Mouse (Mus musculus) heart, adult 11 months (tissue): Measurements from ENCODE around the gene Tbx2.
A peak's percentile ranks its signal among the peaks of the same experiment; 100 is the strongest.

Source experiments
- DNase-seq: peaks from one replicate; pipeline ENCODE4 v3.0.0; 2022

The Tbx2 gene

DNA sequence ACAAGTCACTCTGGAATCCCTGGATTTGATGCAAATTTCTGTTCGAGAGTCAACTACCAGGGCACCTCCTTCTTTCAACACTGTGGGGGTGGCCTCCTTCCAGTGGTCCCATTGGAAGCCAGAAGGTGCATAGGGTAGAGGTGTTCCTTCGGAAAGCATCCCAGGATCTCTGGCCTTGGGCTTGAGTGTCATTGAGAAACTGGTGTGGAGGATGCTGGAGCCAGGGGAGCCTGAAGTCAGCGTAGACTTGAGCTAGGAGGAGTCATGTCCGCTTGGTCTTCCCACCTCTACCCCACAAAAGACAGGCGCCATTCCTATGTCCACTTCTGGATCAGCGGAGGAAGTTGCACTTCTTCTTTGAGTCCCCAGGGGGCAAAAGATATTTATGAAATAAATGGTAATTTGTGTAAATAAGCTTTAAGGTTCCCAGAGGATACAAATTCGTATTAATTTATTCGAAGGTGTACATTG lies 8.9 kb downstream of the Tbx2 start:
- DNase-seq = peak; percentile 89

DNA sequence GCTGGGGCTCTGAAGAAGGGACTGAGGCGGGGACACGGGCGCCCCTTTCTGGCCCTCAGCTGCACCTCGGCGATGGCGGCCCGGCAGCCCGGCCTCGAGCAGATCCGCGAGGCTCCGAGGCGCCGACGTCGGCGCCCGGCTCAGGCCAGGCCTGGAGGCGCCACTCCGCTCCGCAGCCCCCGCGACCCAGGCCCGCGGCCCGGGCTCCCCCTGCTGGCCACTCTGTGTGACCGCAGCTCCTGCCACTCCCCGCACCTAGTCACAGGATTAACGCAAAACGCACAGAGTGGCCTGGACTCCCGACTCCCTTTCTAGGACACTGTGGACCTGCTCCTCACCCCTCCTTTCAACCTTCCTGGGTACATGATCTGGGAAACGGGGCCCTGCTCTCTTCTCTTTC lies 9.6 kb downstream of the Tbx2 start:
- peak; percentile 96 for DNase-seq

DNA sequence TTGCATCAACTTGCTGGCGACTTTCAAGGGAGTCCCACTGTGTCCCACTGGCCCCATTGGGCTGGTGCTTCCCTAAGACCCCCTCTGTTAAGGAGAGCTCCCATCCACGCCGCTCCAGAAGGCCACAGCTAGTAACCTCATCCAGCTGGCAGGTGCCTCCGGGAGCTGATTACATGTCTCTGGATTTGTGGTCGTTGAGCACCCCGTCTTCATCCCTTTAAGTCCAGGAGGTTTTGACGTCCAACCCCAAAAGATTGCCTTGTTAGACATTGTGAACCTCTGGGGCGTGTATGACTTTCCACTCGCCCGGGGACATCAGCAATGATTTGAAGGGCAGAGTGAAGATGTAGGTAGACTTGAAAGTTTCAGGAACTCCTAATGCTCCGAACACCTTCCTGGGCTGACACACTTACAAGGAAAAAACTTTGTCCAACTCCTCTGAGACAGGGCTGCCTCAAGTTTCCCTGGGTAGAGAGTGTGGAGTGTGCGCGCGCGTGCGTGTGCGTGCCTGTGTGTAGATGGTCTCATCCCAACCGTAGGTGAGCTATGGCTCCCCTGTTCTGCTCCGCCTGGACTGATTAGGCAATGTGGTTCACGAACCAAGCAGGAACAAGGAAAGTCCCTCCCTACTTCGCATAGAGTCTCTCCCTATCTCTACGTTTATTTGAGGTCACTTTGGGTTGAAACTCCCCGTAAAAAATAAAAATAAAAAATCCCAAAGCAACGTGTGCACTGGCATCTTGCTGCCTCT lies 10.4 kb downstream of the Tbx2 start:
- DNase-seq = peak; percentile 95

DNA sequence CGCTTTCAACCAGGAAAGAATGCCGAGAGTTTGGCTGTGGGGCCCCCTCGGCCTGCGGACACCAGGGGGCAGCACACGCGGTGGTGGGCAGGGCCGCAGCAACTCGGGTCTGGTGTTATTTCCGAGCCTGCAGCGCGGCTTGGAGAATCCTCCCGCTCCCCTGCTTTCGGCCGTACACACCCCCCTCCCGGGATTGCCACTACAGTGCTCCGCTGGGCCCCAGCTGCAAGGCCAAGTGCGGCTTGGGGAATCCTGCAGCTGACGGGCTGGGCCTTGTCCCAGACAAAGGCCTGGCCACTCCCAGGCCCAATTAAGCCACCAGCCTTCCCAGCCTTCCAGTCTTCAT lies 11.0 kb downstream of the Tbx2 start:
- DNase-seq = peak; percentile 99

DNA sequence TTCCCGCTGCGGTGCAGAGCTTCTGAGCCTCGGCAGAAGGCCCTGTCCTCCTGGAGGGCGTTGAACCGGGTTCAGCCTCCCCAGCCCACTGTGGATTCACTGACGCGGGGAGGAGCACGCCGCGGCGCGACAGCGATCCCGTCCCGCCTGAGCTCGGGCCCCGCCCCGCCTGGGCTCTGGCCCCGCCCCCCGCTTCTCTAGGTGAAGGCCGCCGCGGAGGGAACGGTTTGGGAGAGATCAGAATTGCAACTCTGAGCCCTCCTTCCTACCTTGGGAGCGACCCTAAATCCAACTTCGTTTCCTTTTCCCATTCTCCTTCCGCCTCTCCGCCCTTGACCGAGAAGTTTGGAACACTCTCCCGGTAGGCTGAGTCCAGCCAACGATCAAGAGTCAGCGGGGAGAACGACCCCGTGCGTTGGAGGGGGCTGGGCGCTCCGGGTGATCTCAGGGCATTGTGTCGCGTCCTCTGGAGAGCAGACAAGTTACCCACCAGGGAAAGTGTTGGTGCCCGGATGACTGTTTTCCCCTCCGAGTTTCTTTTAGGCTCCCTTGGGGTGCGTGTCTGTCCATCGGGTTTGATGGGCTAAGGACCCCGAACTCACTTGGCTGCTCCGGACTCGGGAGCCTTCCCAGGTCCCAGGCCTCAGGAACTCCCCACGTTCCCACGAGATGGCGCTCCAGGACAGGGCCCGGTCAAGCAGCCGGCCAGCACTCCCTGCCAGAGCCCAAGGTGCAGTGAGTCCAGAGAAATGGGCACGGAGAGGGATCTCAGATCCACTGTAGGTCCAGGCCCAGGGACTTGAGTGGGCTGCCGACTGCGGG lies 12.0 kb downstream of the Tbx2 start:
- DNase-seq = peak; percentile 99

DNA sequence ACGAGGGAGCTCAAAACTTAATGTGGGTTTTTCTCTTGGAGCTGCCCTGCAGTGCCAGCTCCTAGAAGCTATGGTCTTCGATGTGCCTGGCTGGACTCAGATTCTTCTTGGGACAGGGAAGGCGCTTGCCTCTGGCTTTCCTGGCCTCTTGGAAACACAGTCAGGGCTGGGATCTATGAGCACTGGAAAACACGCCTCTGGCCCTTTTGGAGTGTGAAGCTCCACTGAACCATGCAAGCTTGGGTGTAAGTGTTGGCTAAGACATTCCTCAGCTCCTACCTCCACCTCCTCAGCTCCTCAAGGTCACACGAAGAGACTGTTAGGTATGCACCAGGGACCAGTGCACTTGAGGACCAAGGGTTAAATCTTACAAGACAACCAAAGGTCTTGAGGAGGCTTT lies 12.6 kb downstream of the Tbx2 start:
- DNase-seq = no peak

DNA sequence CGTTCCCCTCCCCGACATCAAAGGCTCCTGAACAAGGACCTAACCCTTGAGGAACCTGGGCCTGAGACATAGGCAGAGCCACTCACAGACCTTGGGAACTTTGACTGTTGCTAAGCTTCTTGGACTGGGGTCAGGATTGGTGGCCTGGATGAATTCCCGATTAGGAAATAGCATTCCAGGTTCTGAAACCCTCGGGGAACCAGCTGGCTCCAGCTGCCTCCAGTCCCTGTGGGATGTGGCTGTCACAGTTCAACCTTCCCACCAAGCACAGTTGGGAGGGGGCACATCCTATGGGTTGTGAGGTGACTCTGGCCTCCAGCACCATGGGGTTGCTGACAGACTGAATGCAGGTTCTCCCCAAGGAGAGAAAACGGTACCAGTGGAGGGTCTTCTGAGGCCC lies 13.6 kb downstream of the Tbx2 start:
- DNase-seq = peak; percentile 97

DNA sequence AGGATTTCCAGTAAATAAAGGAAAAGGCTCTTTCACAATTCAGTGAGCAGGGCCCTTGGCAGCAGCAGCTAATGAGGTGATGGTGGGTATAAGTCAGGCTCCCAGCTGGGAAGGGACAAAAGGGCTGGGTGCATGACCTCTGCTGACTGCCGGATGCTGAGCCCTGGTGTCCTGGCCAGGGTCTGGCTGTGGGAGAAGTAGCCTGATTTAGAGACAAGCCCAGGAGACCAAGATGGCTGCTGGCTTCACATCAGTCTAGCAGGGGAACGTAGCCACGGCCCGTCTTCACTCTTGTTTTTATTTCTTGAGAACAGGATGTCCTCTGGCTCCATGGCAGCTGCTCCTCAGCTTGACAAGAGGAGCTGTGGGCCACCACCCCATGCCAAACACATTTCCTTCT lies 14.2 kb downstream of the Tbx2 start:
- peak; percentile 99 for DNase-seq

DNA sequence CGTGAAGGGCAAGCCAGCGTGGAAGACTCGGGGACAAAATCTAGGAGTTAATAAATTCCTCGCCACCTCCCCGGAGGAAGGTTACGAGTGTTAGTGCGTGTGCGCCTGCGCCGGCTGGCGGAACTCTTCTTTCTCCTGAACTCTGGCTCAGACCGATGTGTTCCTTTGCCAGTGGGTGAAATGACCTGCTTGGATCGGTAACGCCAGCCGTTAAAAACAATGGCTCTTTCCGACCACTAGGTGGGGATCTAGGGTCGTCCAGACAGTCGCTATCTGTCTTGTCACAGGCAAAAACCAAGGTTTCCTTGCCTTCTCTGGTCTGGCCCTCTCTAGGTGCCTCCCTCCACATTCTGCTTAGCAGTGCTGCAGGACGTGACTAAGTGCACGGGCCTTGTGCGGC lies 16.7 kb downstream of the Tbx2 start:
- peak; percentile 96 for DNase-seq

DNA sequence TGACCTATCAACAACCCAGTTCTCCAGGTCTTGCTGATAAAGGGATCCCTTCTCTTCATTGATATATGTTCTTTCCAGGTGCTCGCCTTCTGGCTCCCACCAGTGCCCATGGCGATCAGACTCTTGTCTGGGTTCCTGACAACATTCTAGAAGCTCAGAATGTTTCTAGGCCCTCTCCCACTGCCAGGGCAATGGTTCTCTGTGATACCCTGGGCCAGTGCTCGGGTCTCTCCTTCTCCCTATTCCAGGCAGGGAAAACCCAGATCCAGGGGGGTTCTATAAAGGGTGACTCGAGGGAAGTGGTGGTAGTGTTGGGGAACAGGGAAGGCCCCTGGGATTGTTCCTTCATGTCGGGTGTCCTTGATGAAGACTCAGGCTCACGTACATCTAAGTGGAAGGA lies 17.9 kb downstream of the Tbx2 start, which contains the start of gene Gm11444:
Gene Gm11444 (minus strand): TSS at position 101 of the 400 bp plus-strand sequence.
- no peak for DNase-seq

DNA sequence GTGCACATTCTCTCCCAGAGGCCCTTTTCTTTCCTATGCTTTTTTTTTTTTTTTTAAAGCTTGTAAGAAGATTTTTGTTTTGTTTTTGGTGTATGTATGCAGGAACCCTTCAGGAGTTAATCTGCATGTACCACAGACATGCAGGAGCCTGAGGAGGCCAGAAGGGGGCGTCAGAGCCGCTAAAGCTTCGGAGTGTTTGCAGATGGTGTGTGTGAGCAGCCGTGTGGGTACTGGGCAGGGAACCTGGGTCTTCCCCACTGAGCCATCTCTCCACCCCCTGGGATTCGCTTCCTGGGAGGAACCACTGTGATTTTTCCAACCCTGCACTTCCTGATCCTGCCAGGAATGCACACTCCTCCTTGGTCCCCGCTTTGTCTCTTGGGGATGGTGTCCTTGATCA lies 18.4 kb downstream of the Tbx2 start:
- DNase-seq = no peak

DNA sequence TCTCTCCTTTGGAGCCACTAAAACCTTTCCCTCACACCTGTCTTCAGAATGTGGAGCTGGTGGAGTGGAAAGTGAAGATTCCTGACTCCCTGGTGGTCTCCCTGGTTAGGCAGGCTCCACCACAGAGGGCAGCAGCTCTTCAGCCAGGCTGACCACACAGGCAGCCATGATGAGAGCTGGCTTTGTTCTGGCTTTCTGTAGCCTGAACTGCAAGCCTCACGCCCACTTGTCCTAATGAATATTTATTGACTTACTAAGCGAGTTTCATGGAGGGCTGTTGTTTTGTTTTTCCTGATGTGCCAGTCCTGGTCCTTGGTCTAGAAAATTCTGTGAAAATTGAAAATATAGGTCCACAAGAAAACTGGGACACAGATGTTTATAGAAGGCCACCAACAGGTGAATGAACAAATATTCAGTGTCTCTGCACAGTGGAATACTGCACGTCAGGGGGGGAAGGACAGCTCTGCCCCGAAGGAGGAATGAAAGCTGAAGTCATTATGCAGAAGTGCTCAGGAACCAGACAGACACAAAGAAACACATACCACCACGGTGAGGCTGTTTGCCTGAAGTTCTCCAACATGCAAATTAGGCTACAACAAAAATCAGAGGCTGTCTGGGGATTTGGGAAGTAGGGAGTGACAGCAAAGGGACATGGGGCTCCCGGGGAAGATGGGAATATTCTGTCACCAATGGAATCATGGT lies 25.8 kb downstream of the Tbx2 start:
- no peak for DNase-seq

DNA sequence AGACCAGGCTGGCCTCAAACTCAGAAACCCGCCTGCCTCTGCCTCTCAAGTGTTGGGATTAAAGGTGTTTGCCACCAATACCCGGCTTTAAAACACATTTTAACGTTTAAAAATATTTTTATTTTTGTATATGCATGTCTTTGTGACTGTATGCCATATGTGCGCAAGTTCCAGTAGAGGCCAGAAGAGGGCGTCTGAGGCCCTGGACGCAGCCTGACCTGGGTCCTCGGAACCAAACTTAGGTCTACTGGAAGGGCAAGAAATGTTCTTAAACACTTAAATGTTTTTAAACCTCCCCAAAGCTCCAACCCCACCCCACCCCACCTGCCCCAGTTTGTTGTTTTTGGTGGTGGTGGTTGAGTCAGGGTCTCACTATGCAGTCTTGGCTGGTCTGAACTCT lies 32.0 kb downstream of the Tbx2 start:
- DNase-seq = no peak

DNA sequence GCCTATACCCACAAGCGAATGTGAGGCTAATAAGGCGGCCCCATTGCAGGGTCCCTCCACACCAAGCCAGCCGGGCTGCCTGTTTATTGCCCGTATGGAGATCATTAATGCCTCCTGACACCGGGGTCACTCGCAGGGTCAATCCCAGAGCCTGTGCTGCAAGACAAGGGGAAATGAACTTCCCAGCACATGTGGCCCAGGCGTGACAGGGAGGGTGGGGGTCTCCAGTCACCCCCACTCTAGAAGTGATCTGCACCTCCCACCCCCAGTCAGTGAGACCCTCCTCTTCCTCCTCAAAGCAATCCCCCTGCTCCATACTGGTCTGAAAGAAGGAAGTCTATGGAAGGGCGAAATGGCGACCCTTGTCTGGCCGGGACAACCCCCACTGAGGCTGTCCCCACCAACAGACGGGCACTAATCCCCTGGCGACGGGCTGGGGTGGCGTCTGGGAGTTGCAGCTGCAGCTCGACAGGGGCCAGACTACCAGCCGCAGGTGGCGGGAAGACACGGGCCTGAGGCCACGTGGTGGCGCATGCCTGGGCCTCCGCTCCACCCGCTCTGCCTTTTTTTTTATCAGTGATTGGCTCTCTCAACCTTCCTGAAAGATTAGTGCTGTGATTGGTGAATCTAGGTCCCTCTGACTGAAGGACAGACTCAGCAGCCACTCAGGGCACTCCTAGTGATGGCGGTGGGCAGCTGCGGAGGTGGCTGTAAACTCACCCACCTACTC lies 43.9 kb downstream of the Tbx2 start:
- DNase-seq = no peak

DNA sequence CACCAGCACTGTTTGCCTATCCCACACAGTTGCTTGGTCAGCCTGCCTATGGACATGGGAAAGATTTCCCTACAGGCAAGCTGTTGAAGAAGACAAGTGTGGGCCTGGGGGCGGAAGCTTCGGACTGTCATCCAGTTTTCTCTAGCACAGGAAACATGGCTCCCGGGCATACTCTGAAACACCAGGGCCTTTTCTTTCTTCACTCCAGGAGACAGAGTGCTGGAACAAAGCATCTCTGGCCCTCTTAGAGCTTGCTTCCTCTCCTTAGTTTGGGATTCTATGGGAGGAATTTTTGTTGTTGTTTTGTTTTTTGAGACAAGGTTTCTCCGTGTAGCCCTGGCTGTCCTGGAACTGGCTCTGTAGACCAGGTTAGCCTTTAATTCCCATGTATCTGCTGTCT lies 52.1 kb downstream of the Tbx2 start:
- DNase-seq = no peak

DNA sequence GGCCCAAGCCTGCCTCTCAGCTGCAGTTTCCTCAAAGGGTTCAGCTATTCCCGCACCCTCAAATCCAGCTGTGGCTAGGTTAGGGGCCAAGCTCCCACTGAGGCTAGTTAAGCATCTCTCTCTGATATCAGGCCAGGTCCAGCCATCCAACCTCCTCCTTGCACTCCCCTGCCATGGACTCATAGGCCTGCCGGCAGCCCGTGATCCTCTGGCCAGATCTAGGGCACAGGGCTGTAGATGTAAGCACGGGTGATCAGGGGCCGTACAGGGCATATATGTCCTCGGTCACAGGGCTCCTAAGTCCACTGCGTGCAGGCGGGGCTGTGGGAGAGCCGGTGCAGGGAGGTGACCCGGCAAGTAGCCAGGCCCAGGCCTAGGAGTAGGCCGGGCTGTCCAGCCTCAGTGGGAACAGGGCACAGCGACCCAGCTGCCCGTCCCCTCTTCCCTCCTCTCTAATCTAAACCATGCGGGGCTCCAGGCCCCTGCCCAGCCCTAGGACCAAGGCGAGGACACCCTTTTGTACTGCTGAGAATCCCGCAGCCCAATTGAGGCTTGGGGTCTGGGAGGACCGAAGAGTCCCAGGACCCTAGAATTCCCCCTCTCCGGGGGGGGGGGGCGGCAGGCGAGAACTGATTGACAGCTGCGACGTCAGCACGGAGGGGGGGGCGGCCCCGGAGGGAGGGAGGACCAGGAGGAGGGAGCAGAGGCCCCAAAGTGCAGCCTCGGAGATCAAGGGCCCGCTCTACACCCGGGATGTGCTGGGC lies 53.5 kb downstream of the Tbx2 start, which contains the start of gene Tbx4:
Gene Tbx4 (plus strand): TSS at position 758 of the 764 bp plus-strand sequence.
- no peak for DNase-seq

DNA sequence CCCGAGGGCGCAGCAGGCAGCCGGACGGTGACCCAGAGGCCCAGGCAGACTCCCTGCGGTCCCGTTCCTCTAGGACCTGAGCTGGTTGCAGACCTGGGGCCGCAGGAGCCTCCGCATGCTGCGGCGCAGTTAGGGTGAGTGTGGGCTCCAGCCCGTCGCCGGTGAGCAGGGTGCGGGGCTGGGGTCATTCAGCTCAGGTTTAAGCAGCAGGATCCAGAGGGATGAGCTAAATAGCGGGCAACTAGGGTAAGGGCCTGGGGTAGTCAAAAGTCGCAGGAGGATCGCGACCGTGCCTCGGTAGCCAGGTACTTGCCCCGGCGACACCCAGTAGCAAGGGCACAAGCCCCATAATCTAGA lies 54.1 kb downstream of the Tbx2 start:
- no peak for DNase-seq

DNA sequence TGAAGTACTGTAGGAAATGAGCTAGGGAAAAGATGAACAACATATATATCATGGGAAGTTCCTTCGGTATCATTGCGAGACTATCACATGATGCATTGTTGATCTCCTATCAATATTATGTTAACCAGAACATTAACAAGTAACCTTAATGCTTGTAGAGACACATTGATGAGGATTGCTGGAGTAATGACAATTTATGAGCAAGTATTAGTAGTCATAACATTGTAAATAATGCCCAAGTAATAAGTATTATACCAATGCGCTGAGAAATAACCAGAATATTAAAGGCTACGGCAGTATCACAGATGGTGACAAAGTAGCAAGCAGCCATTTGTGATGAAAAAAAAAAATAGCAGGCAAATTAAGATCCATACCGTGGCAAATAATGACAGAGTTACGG lies 54.9 kb downstream of the Tbx2 start:
- DNase-seq = no peak

DNA sequence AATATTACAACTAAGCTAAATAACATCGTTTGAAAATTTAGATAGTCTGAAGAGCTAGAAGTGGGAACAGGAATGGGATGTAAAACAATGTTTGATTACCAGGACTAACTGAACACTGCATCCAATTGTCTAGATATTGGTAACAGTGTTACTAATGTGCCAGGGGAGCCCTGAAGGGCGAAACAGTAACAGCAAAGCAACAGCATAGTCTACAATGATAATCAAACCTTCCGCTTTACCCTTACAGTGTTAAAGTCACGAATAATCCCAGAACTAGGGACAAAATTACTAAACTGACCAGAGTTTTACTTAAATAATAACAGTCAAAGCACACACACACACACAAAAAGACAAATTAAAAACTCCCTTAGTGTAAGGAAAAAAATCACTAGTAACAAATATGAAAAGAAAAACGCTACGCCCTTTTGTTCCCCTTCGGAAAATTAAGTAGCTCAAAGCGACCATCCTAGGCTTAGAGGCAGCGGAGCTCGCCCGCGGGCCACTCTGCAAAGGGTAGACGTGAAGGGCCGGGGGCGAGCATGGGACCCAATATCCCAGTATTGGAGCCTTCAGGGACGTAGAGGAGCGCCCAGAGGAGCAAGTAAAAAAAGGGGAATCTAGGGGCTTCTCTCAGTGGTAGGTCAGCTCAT lies 55.6 kb downstream of the Tbx2 start:
- no peak for DNase-seq

DNA sequence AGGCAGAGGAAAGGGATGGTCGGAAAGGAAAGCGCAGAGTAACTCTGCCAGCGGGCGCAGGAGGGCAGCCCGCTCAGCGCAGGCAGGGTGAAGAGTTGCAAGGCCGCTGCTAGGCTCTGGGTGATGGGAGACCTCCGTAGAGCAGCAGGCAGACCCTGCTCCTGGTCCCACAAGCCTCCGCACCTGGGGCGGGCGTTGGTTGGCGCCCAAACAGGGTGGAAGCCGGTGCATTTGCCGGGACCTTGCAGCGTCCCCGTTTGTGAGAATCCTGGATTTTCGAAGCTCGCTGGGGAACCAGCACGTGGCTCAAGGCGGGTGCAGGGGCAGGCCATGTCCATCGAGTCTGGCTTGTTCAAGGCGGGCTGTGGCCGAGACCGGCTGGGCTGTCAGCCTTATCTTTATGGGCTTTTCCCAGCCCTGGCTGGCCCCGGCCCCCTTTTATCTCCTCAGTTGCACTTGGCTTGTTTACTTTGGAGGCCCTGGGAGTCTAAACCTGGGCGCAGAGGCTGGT lies 56.2 kb downstream of the Tbx2 start:
- DNase-seq = no peak

DNA sequence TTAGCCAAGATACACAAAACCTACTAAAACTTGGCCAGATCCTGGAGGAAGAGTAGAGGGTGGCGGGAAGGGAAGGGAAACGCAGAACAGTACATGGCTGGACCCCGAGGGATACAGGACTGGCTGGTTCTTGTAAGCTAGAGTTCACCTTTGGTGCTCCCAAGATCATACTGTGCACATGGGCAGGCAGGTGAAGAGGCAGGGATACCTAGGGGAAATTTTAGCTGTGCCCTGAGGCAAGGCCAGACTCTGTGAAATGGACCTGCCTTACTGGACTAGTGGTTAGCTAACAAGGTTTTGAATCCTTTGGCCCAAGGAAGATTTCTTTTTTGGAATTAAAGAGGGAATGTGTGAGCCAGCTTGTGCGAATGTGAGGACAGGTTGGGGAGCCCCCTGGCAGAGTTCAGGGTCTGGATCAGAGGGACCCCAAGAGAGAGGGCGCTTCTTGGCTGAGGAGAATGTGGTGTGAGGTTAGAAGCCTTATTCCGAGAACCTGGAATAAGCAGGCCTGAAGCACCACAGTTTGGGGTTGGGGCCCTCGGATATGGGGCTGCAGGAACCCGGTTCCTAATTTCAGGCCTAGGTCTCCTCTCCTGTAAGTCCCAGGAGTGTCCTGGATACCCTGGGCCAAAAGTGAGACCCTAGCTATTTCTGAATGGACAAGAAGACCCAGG lies 56.8 kb downstream of the Tbx2 start:
- DNase-seq = no peak
